Mouse (Mus musculus) heart, adult 2 months (tissue): ENCODE measurements around the gene Lmf2.

Source experiments
- CTCF ChIP-seq: fragments of 200-600 bp; IDR thresholded peaks from 2 replicates; pipeline ENCODE4 v1.8.1; 2022; ENCODE audit warnings: antibody characterized with exemption, mild to moderate bottlenecking, moderate library complexity
- EP300 ChIP-seq: fragments of 200-500 bp; IDR thresholded peaks from 2 replicates; pipeline ENCODE4 v1.6.1; 2011; ENCODE audit warnings: low read depth, low read length, control low read depth; ENCODE audit not compliant: insufficient read depth
- POLR2A ChIP-seq: fragments of 200-500 bp; IDR thresholded peaks from 2 replicates; pipeline ENCODE4 v1.6.1; 2011; ENCODE audit warnings: mild to moderate bottlenecking, low read depth, low read length, control low read depth; ENCODE audit not compliant: insufficient read depth

- no peak for TF ChIP-seq CTCF
- no peak for TF ChIP-seq POLR2A
- TF ChIP-seq EP300: no peak
Observed at GRCm38 (mm10) chr15:89358784-89359183, 3.3 kb upstream of the Lmf2 start.
